Mouse (Mus musculus): ENCODE measurements around the gene Pik3r5.

Gene Pik3r5

DNA sequence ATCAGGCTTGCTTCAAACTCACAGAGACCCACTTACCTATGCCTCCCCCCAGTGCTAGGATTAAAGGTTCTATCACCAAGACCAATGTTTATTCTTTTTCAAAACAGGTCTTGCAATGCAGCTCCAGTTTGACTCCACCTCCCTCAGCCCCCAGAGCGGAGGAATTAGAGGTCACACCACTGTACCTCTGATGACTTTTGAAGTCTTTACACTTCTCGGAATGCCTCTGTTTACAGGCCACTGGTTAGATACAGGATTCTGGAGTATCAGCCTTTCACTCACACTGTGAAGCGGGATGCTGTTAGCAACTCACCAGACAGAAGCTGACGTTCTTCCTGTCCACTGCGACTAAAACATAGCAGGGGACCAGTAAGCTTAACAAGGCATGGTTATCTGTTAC, 30.5 kb upstream of the Pik3r5 start:
- DNase-seq (ENCODE audit: low spot score), result no peak

- DNase-seq (ENCODE audit: low spot score), result no peak
Observed at GRCm38 (mm10) chr11:68404185-68404584, 27.7 kb upstream of the Pik3r5 start.

- DNase-seq (ENCODE audit: low spot score), result no peak
Observed at GRCm38 (mm10) chr11:68405576-68405975, 26.3 kb upstream of the Pik3r5 start.

DNA sequence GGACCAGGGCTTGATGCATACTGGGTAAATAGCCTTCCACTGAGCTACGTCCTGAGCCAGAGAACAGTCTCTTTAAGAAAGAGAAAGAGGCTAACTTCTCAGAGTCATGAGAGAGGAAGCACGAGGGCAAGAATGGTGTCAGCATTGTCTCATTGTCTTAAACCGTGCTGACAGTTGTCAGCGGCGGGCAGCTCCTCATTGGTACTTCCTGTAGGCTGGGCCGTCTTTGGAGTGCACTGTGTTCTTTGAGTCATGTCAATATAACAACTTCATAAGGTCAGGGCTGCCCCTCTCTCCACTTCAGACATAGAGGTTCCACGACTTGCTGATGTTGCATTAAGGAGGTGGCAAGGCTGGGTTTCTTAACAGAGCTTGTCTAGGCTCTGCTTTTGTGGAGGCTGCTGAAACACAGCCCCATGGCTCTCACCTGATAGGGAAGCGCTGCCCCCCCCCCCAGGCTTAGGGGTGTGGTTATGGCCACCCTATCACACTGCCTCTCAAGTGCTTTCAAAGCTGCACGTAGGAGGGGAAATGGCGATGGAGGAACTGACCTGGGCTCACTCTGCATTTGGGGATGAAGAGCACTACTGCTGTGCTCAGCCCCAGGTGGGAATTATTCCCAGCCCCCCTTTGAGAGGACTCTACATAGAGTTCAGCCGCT, 24.5 kb upstream of the Pik3r5 start:
- DNase-seq (ENCODE audit: low spot score), result no peak

DNA sequence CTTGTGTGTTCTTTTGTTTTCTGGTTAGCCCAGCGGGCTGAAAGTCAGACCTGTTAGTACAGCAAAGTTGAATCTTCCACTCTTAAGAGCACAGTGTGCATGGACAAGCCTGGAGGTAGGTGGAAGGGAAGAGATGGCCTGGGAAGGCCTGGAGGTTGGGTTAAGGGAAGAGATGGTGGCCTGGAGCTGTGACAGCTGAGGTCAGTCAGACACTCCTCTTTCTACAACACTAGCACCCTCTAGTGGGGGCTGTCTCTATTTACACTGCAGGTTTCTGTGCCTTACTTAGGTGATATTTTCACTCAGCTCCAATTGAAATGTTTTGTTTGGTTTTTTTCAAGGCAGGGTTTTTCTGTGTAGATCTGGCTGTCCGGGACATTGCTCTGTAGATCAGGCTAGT, 23.8 kb upstream of the Pik3r5 start:
- peak; percentile 93 for DNase-seq (ENCODE audit: low spot score)

GRCm38 (mm10) chr11:68417001-68417400, 14.9 kb upstream of the Pik3r5 start:
- no peak for DNase-seq (ENCODE audit: low spot score)

GRCm38 (mm10) chr11:68417831-68418230, 14.1 kb upstream of the Pik3r5 start:
- peak; percentile 71 for DNase-seq (ENCODE audit: low spot score)

DNA sequence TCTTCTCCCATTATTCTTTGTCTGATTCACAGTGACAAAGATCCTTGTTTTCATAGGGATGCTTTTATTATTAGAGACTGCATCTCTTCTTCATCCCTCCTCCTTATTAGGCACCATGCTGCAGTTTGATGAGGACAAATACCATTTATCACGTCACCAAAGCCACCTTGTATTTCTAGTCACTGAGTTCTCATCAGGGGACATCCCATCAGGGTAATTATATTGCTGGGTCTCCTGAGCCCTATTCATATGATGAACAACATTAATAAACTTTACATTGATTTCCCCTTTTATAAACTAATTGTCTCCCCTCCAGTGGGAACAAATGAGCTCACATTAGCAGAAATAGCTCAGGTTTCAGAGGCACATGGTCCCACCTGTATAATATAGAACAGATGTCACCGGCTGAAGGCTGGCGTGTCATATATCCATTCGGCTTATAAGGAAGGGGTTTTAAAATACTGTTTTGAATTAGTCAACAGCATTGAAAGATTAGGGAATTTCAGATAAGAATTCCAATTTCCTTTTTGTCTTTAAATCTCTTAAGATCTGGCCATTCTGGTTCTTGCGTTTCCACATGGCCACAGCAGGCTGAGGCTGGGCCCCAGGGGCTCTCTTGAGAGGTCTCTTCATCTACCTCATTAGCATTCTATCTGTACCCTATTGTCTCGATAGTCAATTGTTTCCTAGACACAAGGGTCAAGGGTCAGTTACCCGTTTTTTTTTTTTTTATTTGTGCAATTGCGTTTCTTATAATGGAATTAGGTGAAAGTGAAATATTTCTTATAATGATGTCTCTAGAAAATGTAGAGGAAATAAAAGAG, 6.2 kb upstream of the Pik3r5 start:
- peak; percentile 59 for DNase-seq (ENCODE audit: low spot score)

DNA sequence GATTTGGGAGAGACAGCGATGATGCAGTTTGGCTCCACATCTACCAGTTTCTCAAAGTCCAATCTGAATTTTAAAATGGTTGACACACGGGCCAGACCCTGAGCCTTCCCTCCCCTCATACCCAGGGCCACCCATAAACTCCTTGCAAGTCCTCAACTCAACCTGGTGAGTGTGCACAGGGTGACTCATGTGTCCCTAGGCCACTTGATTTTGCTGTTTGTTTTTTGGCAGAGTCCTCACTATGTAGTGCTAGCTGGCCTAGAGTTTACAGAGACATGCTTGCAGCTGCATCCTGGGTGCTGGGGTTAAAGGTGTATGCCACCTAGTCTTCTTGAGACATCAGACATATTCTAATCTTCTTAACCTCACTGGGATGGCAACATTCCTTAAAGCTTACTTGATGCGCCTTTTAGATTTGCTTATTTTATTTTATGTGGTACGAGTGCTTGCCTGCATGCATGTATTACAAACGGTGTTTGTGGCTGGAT, 4.8 kb upstream of the Pik3r5 start:
- no peak for DNase-seq (ENCODE audit: low spot score)

GRCm38 (mm10) chr11:68430662-68431061, 1.3 kb upstream of the Pik3r5 start:
- no peak for DNase-seq (ENCODE audit: low spot score)

GRCm38 (mm10) chr11:68432361-68433021, 570 bp downstream of the Pik3r5 start:
- DNase-seq (ENCODE audit: low spot score), result no peak

- DNase-seq (ENCODE audit: low spot score), result no peak
Observed at GRCm38 (mm10) chr11:68433534-68433933, 1.6 kb downstream of the Pik3r5 start.

DNA sequence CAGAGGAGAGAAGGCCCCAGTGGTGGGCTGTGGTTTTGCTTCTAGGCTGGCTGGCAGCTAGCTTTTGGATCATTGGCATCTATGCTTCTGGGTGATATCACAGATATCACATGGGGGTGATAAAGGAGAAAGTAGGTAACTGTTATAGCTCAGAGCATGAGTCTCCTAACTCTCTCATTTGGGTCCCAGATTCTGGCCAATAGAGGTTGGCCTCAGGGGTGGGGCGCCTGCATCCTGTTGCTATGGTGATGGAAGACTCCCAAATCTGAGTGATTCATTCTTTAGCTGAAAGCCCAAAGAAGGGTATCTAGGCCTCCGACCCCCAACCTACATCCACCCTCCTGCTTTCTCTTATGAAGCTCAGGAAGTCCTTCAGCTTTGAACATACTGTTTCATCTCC, 2.8 kb downstream of the Pik3r5 start:
- DNase-seq (ENCODE audit: low spot score), result no peak

GRCm38 (mm10) chr11:68435601-68436000, 3.7 kb downstream of the Pik3r5 start:
- DNase-seq (ENCODE audit: low spot score), result no peak

- no peak for DNase-seq (ENCODE audit: low spot score)
Observed at GRCm38 (mm10) chr11:68436376-68436775, 4.5 kb downstream of the Pik3r5 start.

DNA sequence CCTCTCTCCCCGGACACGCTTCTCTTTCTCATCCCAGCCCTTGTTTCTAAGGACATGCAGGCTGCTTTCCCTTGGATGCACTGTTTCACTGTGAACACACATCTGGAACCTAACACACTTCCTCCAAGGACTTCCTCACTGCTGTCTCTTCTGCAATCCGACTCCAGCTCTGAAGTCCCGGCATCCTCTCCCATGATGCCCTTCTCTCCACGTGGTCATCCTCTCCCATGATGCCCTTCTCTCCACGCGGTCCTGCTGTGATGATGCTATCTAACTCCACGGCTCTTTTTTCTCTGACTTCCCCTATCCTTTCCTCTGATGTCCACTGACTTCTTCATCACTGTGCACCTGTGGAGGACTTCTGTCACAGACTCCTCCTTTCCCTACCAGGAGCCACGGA, 8.2 kb downstream of the Pik3r5 start:
- no peak for DNase-seq (ENCODE audit: low spot score)

DNA sequence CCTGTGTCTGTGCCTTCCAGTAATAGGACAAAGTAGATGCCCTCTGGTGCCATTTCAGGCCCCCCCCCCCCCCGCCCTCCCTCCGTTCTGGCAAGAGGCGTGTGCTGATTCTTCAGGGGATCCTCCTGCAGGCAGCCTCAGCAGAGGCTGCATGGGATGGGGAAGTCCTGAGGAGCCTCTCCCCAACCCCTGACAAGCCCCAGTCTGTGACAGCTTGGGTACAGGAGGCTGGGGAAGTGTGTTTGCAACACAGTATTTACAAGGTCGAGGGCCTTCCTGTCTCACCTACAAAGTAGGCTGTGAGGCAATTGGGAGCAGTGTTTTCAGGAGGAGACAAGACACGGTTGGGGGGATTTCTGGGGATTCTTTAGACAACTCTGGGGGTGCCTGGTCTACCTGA, 9.0 kb downstream of the Pik3r5 start:
- no peak for DNase-seq (ENCODE audit: low spot score)

DNA sequence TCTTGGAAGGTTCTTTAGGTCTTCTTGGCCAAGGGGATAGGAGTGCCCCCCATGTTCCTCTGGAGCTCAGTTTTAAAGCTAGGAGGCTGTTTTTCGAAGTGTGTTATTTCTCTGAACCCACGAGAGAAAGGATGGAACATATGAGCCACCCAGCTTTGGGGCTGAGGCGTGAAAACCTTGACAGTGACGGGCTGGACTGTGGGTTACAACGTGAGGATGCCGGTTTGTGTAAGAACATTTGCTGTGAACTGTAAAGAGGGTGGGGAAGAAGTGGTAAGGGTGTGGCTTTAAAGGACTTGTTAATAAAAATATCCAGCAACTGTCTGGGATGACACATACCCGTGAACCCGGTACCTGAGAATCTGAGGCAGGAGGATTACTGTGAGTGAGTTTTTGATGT, 10.4 kb downstream of the Pik3r5 start:
- DNase-seq (ENCODE audit: low spot score), result no peak

GRCm38 (mm10) chr11:68442983-68443638, 11.2 kb downstream of the Pik3r5 start:
- DNase-seq (ENCODE audit: low spot score), result no peak

DNA sequence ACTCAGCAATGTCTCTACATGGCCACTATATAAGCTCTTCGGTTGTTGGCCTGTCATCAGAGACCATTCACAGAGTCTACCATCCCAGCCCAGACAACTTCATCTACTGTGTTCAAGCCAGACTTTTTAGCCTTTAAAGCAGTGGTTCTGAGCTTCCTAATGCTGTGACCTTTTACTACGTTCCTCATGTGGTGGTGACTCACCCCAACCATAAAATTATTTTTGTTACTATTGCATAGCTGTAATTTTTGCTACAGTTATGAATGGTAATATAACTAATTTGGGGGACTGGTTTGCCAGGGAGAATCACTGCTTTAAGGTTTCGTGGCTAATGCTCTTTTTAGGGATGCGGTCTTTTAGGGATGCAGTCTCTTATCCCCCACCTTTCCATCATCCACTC, 14.0 kb downstream of the Pik3r5 start:
- DNase-seq (ENCODE audit: low spot score), result no peak

- no peak for DNase-seq (ENCODE audit: low spot score)
Observed at GRCm38 (mm10) chr11:68446547-68446946, 14.6 kb downstream of the Pik3r5 start.

DNA sequence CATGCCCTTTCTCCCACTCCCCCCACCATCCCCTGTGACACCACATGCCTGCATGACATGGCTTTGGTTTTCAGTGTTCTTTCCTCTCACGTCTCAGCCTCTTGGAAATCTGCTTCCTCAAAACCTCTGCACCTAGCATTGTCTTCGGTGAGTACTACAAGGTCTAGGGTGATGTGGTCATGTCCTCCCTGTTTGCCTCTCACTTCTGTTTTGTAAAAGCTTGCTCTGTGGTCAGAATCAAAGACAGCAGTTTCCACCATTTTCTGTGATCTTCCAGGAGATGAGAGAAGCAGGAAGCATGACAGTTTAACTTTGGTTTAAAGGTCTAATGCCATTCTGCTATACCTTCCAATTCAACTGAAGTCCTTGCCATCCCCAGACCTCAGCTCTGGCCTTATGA, 15.3 kb downstream of the Pik3r5 start:
- no peak for DNase-seq (ENCODE audit: low spot score)

Measured in retina, embryonic 14.5 days (tissue).